Mouse (Mus musculus) cerebral cortex, adult 2 months (tissue): ENCODE results near the gene Limch1.

Experiments
- WGBS: fragments of 180-500 bp; shearing (Covaris S2); methylation state at CpG from one replicate; pipeline ENCODE4 v1.1.7; 2018; 5-methylcytosine and 5-hydroxymethylcytosine counted together

The Limch1 gene

DNA sequence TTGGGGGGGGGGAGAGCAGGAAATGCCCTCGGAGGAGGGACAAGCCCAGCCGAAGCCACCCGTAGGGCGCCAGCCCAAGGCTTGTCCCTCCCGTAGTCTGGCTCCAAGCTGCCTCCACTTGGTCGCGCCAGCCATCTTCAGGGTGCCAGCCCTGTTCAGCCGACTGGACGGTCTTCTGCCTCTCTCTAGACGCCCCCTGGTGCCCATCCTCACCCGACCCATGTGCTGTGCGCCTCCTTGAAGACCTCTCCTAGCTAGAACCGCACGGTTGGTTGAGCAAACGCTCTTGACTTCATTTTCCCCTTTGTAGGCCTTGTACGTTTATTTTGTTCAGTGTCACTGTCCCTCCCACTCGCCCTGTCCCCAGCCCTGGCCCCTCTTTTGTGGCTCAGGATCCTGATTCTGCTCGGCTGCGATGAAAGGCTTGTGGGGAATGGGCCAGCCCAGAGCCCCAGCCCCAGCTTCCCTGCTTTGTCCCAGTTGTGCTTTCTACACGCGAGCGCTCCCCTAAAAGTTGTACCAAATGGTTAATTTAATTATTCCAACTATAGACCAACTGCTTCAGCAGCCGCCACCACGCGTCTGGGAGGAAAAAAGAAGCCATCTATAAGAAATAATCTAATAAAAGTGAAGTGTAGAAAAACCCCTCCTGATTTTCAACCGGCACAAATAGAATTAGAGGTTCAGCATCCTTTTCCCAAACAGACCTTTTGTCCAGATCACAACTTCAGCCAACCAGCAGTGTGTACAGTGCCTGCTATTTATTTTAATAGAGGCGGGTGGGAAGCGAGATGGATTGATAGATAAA is 356.4 kb downstream of the Limch1 start:
- 6% methylated on average over 28 of the region's 28 CpGs for WGBS

DNA sequence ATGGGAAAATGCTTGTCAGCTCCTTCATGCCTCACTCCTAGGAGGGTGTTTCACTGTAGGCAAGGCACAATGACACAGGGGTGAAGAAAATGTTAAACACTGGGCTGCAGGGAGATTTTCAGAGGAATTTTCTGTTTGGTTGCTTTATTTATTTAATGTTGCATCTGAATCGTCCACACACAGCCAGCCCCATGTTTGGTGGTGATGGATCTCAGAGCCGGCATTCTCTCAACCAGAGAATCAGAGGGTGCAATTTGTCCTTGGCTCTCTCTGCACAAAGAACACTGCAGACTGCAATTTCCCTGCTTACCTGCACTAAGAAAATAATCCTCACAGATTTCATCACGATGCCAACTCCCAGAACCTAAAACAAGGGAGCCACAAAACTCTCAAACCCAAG is 357.4 kb downstream of the Limch1 start:
- WGBS = 11% methylated on average over 3 of the region's 3 CpGs

DNA sequence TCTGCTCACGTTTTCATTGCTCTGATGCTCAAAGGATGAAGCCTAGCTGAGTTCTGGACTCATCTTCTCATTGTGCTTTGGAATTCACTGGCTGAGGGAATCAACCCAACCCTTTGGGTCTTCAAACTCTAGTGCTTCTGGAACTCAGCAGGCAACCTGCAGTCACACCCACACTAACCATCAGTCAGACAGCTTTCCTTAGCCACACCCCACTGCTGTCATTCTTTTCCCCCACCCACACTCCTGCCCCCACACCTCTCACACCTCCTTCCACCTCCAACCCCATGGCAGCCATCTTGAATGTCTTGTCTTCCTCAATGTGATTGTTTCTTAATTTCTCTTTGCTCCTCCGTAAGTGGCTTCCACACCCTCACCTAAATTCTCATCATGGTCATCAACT is 360.6 kb downstream of the Limch1 start:
- WGBS = 91% methylated on average over 2 of the region's 2 CpGs
